Mouse (Mus musculus) bone marrow macrophage, adult 2 months (primary cell): ENCODE results near the gene Tmem141.

ENCODE experiments used
- CTCF ChIP-seq: IDR thresholded peaks from 2 replicates; pipeline ENCODE4 v1.5.1; 2012; ENCODE audit warnings: low read depth, mild to moderate bottlenecking, low read length, moderate library complexity
- POLR2A ChIP-seq: IDR thresholded peaks from 2 replicates; pipeline ENCODE4 v1.6.1; 2012; ENCODE audit warnings: mild to moderate bottlenecking, low read depth, low read length, borderline replicate concordance

- TF ChIP-seq CTCF (no peak), POLR2A (no peak)
These were observed 19.3 kb downstream of the Tmem141 start for GRCm38 (mm10) chr2:25602526-25602925.
